Mouse (Mus musculus): ENCODE results near the gene Hoxd1. TPM values are rescaled to one million over a fixed set of nuclear protein-coding genes. Genes with fewer than 3 reads are reported as not detected.
A peak's percentile ranks its signal among the peaks of the same experiment; 100 is the strongest.

Gene Hoxd1
- polyA plus RNA-seq, 1 experiment from 2014 or later: 2.5 TPM

GRCm38 (mm10) chr2:74725171-74725570 lies 37.6 kb upstream of the Hoxd1 start:
- Histone ChIP-seq H3K9me3 (no peaks in the 10 kb centered on the region), H3K4me1 (replicated peaks) (peaks cover 55% of the 10 kb centered on the region), H3K27me3 (peaks cover 96% of the 10 kb centered on the region), H3K27ac (peak overlapping the region; percentile 97), H3K4me2 (peak overlapping the region; percentile 83), H3K9ac (peak overlapping the region; percentile 87), H3K36me3 (no peaks in the 10 kb centered on the region), H3K4me3 (peak overlapping the region; percentile 57)
- no peak for ATAC-seq (ENCODE audit: low FRiP score)
- WGBS: 2% methylated on average over 17 of the region's 17 CpGs

GRCm38 (mm10) chr2:74726551-74726950 lies 36.2 kb upstream of the Hoxd1 start, which contains the start of gene Gm28230:
Gene Gm28230, plus strand, starts transcription at chr2:74726728.
- Histone ChIP-seq H3K9me3 (no peaks in the 10 kb centered on the region), H3K4me2 (peak within 1 kb of the TSS; percentile 83), H3K27ac (peak within 1 kb of the TSS; percentile 97), H3K4me3 (peak within 1 kb of the TSS; percentile 57), H3K27me3 (peaks cover 96% of the 10 kb centered on the region), H3K4me1 (replicated peaks) (peaks cover 57% of the 10 kb centered on the region), H3K36me3 (no peaks in the 10 kb centered on the region), H3K9ac (peak within 1 kb of the TSS; percentile 87)
- ATAC-seq (ENCODE audit: low FRiP score): peak; percentile 41; the same call in 1 of the 2 replicates
- WGBS: 5% methylated on average over 5 of the region's 5 CpGs

- Histone ChIP-seq H3K4me3 (peak overlapping the region; percentile 57), H3K4me1 (replicated peaks) (peaks cover 60% of the 10 kb centered on the region), H3K4me2 (peak overlapping the region; percentile 83), H3K27me3 (peaks cover 95% of the 10 kb centered on the region), H3K36me3 (no peaks in the 10 kb centered on the region), H3K27ac (peak overlapping the region; percentile 97), H3K9ac (peak overlapping the region; percentile 87), H3K9me3 (no peaks in the 10 kb centered on the region)
- under 1% methylated on average over 43 of the region's 43 CpGs for WGBS
- peak; percentile 34 for ATAC-seq (ENCODE audit: low FRiP score)
Observed at GRCm38 (mm10) chr2:74726973-74727639, 35.7 kb upstream of the Hoxd1 start.

GRCm38 (mm10) chr2:74727640-74728302 lies 35.0 kb upstream of the Hoxd1 start:
- H3K9me3 ChIP-seq: no peaks in the 10 kb centered on the region
- H3K36me3 ChIP-seq: no peaks in the 10 kb centered on the region
- peak overlapping the region; percentile 87 for H3K9ac ChIP-seq
- peak overlapping the region; percentile 57 for H3K4me3 ChIP-seq
- H3K4me1 ChIP-seq (replicated peaks): peaks cover 57% of the 10 kb centered on the region
- peak; percentile 41; the same call in 1 of the 2 replicates for ATAC-seq (ENCODE audit: low FRiP score)
- peak overlapping the region; percentile 83 for H3K4me2 ChIP-seq
- WGBS: 2% methylated on average over 25 of the region's 25 CpGs
- peak overlapping the region; percentile 97 for H3K27ac ChIP-seq
- peaks cover 95% of the 10 kb centered on the region for H3K27me3 ChIP-seq

- Histone ChIP-seq H3K27ac (peak overlapping the region; percentile 97), H3K4me3 (peak overlapping the region; percentile 57), H3K27me3 (peaks cover 91% of the 10 kb centered on the region), H3K9ac (peak overlapping the region; percentile 87), H3K9me3 (no peaks in the 10 kb centered on the region), H3K4me2 (peak overlapping the region; percentile 83), H3K36me3 (no peaks in the 10 kb centered on the region), H3K4me1 (replicated peaks) (peaks cover 52% of the 10 kb centered on the region)
- 5% methylated on average over 13 of the region's 13 CpGs for WGBS
- ATAC-seq (ENCODE audit: low FRiP score): no peak
Observed at GRCm38 (mm10) chr2:74728303-74728680, 34.5 kb upstream of the Hoxd1 start.

- Histone ChIP-seq H3K4me1 (replicated peaks) (peaks cover 45% of the 10 kb centered on the region), H3K9ac (peak overlapping the region; percentile 96), H3K9me3 (no peaks in the 10 kb centered on the region), H3K36me3 (no peaks in the 10 kb centered on the region), H3K27ac (peak overlapping the region; percentile 99), H3K4me2 (peak overlapping the region; percentile 83), H3K4me3 (peak overlapping the region; percentile 51), H3K27me3 (peaks cover 82% of the 10 kb centered on the region)
- 4% methylated on average over 8 of the region's 8 CpGs for WGBS
- ATAC-seq (ENCODE audit: low FRiP score): no peak
Observed at GRCm38 (mm10) chr2:74730331-74730730, 32.4 kb upstream of the Hoxd1 start.

- Histone ChIP-seq H3K9me3 (no peaks in the 10 kb centered on the region), H3K36me3 (no peaks in the 10 kb centered on the region), H3K27me3 (peaks cover 82% of the 10 kb centered on the region), H3K4me2 (peak overlapping the region; percentile 83), H3K4me1 (replicated peaks) (peaks cover 44% of the 10 kb centered on the region), H3K9ac (peak overlapping the region; percentile 96), H3K4me3 (peak overlapping the region; percentile 51), H3K27ac (peak overlapping the region; percentile 99)
- ATAC-seq (ENCODE audit: low FRiP score): no peak
Observed at GRCm38 (mm10) chr2:74731055-74731454, 31.7 kb upstream of the Hoxd1 start.

- no peak for ATAC-seq (ENCODE audit: low FRiP score)
- H3K4me3 ChIP-seq: peak overlapping the region; percentile 51
- no peaks in the 10 kb centered on the region for H3K9me3 ChIP-seq
- peaks cover 37% of the 10 kb centered on the region for H3K4me1 ChIP-seq (replicated peaks)
- peak overlapping the region; percentile 96 for H3K9ac ChIP-seq
- WGBS: 2% methylated on average over 9 of the region's 9 CpGs
- H3K27ac ChIP-seq: peak overlapping the region; percentile 99
- H3K4me2 ChIP-seq: peak overlapping the region; percentile 83
- H3K36me3 ChIP-seq: no peaks in the 10 kb centered on the region
- peaks cover 78% of the 10 kb centered on the region for H3K27me3 ChIP-seq
Observed at GRCm38 (mm10) chr2:74731799-74732512, 30.8 kb upstream of the Hoxd1 start.

- Histone ChIP-seq H3K9me3 (no peaks in the 10 kb centered on the region), H3K9ac (peak overlapping the region; percentile 96), H3K36me3 (no peaks in the 10 kb centered on the region), H3K4me2 (peak overlapping the region; percentile 83), H3K27ac (peak overlapping the region; percentile 99), H3K27me3 (peaks cover 77% of the 10 kb centered on the region), H3K4me3 (peak overlapping the region; percentile 51), H3K4me1 (replicated peaks) (peaks cover 30% of the 10 kb centered on the region)
- ATAC-seq (ENCODE audit: low FRiP score): no peak
- WGBS: under 1% methylated on average over 52 of the region's 52 CpGs
Observed at GRCm38 (mm10) chr2:74732513-74733316, 30.1 kb upstream of the Hoxd1 start.

- ATAC-seq (ENCODE audit: low FRiP score): no peak
- H3K27me3 ChIP-seq: peaks cover 77% of the 10 kb centered on the region
- no peaks in the 10 kb centered on the region for H3K36me3 ChIP-seq
- H3K9ac ChIP-seq: peak overlapping the region; percentile 96
- 0% methylated on average over 16 of the region's 16 CpGs for WGBS
- H3K9me3 ChIP-seq: no peaks in the 10 kb centered on the region
- H3K4me1 ChIP-seq (replicated peaks): peaks cover 27% of the 10 kb centered on the region
- H3K4me2 ChIP-seq: peak overlapping the region; percentile 83
- H3K27ac ChIP-seq: peak overlapping the region; percentile 99
- H3K4me3 ChIP-seq: peak overlapping the region; percentile 51
Observed at GRCm38 (mm10) chr2:74733317-74733661, 29.5 kb upstream of the Hoxd1 start.

- peak overlapping the region; percentile 96 for H3K9ac ChIP-seq
- H3K4me3 ChIP-seq: peak overlapping the region; percentile 51
- peaks cover 24% of the 10 kb centered on the region for H3K4me1 ChIP-seq (replicated peaks)
- ATAC-seq (ENCODE audit: low FRiP score): no peak
- H3K27me3 ChIP-seq: peaks cover 77% of the 10 kb centered on the region
- 0% methylated on average over 6 of the region's 6 CpGs for WGBS
- H3K4me2 ChIP-seq: peak overlapping the region; percentile 83
- H3K36me3 ChIP-seq: no peaks in the 10 kb centered on the region
- H3K9me3 ChIP-seq: no peaks in the 10 kb centered on the region
- peak overlapping the region; percentile 99 for H3K27ac ChIP-seq
Observed at GRCm38 (mm10) chr2:74733765-74734164, 29.0 kb upstream of the Hoxd1 start.

Measured in hindbrain, embryonic 13.5 days (tissue).